In the genomic region with DNA sequence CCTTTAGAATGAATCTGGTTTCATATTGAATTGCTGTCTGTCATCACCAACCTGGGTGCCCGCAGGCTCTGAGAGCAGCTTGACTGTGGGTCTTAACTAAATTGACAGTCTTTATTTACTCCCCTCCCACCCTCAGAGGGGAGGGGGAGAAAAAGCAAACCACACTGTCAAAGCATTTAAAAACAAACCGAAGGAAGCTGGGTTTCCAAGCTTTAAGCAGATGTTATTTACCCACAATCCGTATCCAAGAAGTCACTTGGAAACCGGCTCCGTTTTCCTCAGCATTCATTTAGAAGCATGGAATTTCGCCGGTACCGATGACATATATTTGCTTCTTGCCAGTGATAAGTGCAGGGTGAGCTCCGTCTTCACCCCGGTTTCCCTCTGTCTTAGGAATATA, we compare ENCODE assay signal across 28 mouse cellular contexts.
A peak's percentile ranks its signal among the peaks of the same experiment; 100 is the strongest.
DNase-seq lines count a peak whose midpoint lies in the region; ATAC-seq lines count a peak whose summit lies in the region.
"Had no signal": no experiment of that assay in that cellular context is flagged by ENCODE, and none has a peak within 500 bp of the region (broad histone marks: within the 10 kb centered on the region; RNA-seq: fewer than 3 reads in every experiment).

No protein-coding gene starts in this region.

- H3K4me3 ChIP-seq in forebrain, embryonic 15.5 days = no peak overlapping the region
- no peak overlapping the region for H3K4me3 ChIP-seq in forebrain, embryonic 12.5 days (replicated peaks)
- no peak overlapping the region for H3K4me3 ChIP-seq in hindbrain, embryonic 10.5 days
- H3K4me3 ChIP-seq in hindbrain, embryonic 12.5 days = no peak overlapping the region
- H3K4me3 ChIP-seq: embryonic facial prominence, embryonic 10.5 days; embryonic facial prominence, embryonic 13.5 days; erythroblast, embryonic 14.5 days; gastrocnemius, adult 2 months had no signal

- no peaks in the 10 kb centered on the region for H3K27me3 ChIP-seq in forebrain, embryonic 15.5 days
- peaks cover 20% of the 10 kb centered on the region for H3K27me3 ChIP-seq in forebrain, embryonic 12.5 days
- H3K27me3 ChIP-seq in hindbrain, embryonic 10.5 days (ENCODE audit: insufficient read depth, poor library complexity, severe bottlenecking) = 0 out of 2 replicates have a peak, but pooled peaks cover 3% of the 10 kb centered on the region
- no peaks in the 10 kb centered on the region for H3K27me3 ChIP-seq in hindbrain, embryonic 12.5 days
- H3K27me3 ChIP-seq: CH12.LX, Patski had no signal

- H3K4me1 ChIP-seq in forebrain, embryonic 15.5 days = peaks cover 16% of the 10 kb centered on the region
- H3K4me1 ChIP-seq in forebrain, embryonic 12.5 days = peaks cover 25% of the 10 kb centered on the region
- H3K4me1 ChIP-seq in hindbrain, embryonic 10.5 days (replicated peaks) = peaks cover 42% of the 10 kb centered on the region
- H3K4me1 ChIP-seq in hindbrain, embryonic 12.5 days = peaks cover 13% of the 10 kb centered on the region

- no peak overlapping the region for H3K9ac ChIP-seq in forebrain, embryonic 15.5 days (replicated peaks)
- H3K9ac ChIP-seq in forebrain, embryonic 12.5 days = no peak overlapping the region
- no peak overlapping the region for H3K9ac ChIP-seq in hindbrain, embryonic 12.5 days
- H3K9ac ChIP-seq: embryonic facial prominence, embryonic 13.5 days; hindbrain, embryonic 14.5 days had no signal

- no peaks in the 10 kb centered on the region for H3K9me3 ChIP-seq in forebrain, embryonic 15.5 days
- no peaks in the 10 kb centered on the region for H3K9me3 ChIP-seq in forebrain, embryonic 12.5 days
- H3K9me3 ChIP-seq in hindbrain, embryonic 10.5 days = no peaks in the 10 kb centered on the region
- no peaks in the 10 kb centered on the region for H3K9me3 ChIP-seq in hindbrain, embryonic 12.5 days (replicated peaks)
- H3K9me3 ChIP-seq: embryonic facial prominence, embryonic 10.5 days; embryonic facial prominence, embryonic 13.5 days; G1E had no signal

- H3K27ac ChIP-seq in forebrain, embryonic 15.5 days (replicated peaks) = no peak overlapping the region
- H3K27ac ChIP-seq in forebrain, embryonic 12.5 days = no peak overlapping the region
- H3K27ac ChIP-seq in hindbrain, embryonic 10.5 days = peak overlapping the region; percentile 17; the same call in 1 of the 2 replicates
- H3K27ac ChIP-seq in hindbrain, embryonic 12.5 days = no peak overlapping the region
- H3K27ac ChIP-seq: embryonic facial prominence, embryonic 10.5 days; embryonic facial prominence, embryonic 13.5 days; gastrocnemius, adult 2 months; hindbrain, embryonic 14.5 days; hindbrain, postnatal 0 days had no signal

- H3K4me2 ChIP-seq in forebrain, embryonic 15.5 days (replicated peaks) = no peak overlapping the region
- no peak overlapping the region for H3K4me2 ChIP-seq in forebrain, embryonic 12.5 days
- H3K4me2 ChIP-seq in hindbrain, embryonic 12.5 days (replicated peaks) = no peak overlapping the region
- H3K4me2 ChIP-seq: embryonic facial prominence, embryonic 13.5 days; heart, embryonic 11.5 days; hindbrain, embryonic 14.5 days had no signal

- no peaks in the 10 kb centered on the region for H3K36me3 ChIP-seq in forebrain, embryonic 15.5 days
- H3K36me3 ChIP-seq in forebrain, embryonic 12.5 days (replicated peaks) = no peaks in the 10 kb centered on the region
- H3K36me3 ChIP-seq in hindbrain, embryonic 10.5 days = no peaks in the 10 kb centered on the region
- H3K36me3 ChIP-seq in hindbrain, embryonic 12.5 days = no peaks in the 10 kb centered on the region
- H3K36me3 ChIP-seq: embryonic facial prominence, embryonic 10.5 days; embryonic facial prominence, embryonic 13.5 days; G1E had no signal

- WGBS in forebrain, embryonic 15.5 days = 66% methylated on average over 10 of the region's 10 CpGs
- WGBS in forebrain, embryonic 12.5 days = 87% methylated on average over 10 of the region's 10 CpGs
- 74% methylated on average over 10 of the region's 10 CpGs for WGBS in hindbrain, embryonic 10.5 days
- 77% methylated on average over 10 of the region's 10 CpGs for WGBS in hindbrain, embryonic 12.5 days

- DNase-seq in hindbrain, embryonic 10.5 days (ENCODE audit: low spot score) = no peak
- peak; percentile 33 for DNase-seq in induced T-regulatory cell, adult 2 months (ENCODE audit: low read depth)
- no peak for DNase-seq in layer of hippocampus, adult 9-10 months (ENCODE audit: low spot score)
- no peak for DNase-seq in lung, postnatal 4 days
- DNase-seq: adrenal gland, postnatal 10 days; B cell, adult 2 months; cerebellum, adult 11 months; cerebellum, adult 2 months; cerebellum, adult 9-11 months; cerebellum, postnatal 36 days; embryo, embryonic 11 days; gastrocnemius, adult 2 months; gastrocnemius, postnatal 14 days; heart, adult 11 months; kidney, adult 2 months had no signal

- ATAC-seq in forebrain, embryonic 15.5 days (replicated peaks) = 0 out of 2 replicates have a peak, but pooled peaks have one; percentile 13
- ATAC-seq in forebrain, embryonic 12.5 days (ENCODE audit: low FRiP score) = no peak
- ATAC-seq in hindbrain, embryonic 12.5 days (ENCODE audit: low FRiP score) = no peak
- ATAC-seq: hindbrain, postnatal 0 days; intestine, postnatal 0 days; Patski had no signal
